Mouse (Mus musculus): Measurements from ENCODE around the gene Kbtbd3. TPM values are rescaled to one million over a fixed set of nuclear protein-coding genes. Genes with fewer than 3 reads are reported as not detected.

Gene Kbtbd3
- 9.3 and 11.4 TPM in 2 replicates for total RNA-seq (2014; rRNA removed)
- polyA plus RNA-seq (2015; fragmentation: Nextera tagmentation; extraction: Ambion mirVana), result 10.5 and 11.2 TPM in 2 replicates

GRCm38 (mm10) chr9:4309351-4310085, at the start of gene Kbtbd3, which contains the start of gene Aasdhppt:
Kbtbd3 (plus strand) TSS chr9:4309833.
Aasdhppt (minus strand) TSS chr9:4309471.
- peak within 1 kb of the TSS; percentile 62 for H3K4me2 ChIP-seq (ENCODE audit: low read depth, low read length)
- ATAC-seq, result peak; percentile 98
- no peaks in the 10 kb centered on the region for H3K9me3 ChIP-seq (ENCODE audit: low read length)
- H3K9ac ChIP-seq (replicated peaks; ENCODE audit: low read length), result peak within 1 kb of the TSS; percentile 89
- H3K4me1 ChIP-seq (ENCODE audit: insufficient read depth, low read length), result peaks cover 14% of the 10 kb centered on the region
- TF ChIP-seq CTCF (IDR thresholded peaks at IDR 0.05; ENCODE audit: low read depth), result no peak
- under 1% methylated on average over 53 of the region's 53 CpGs for WGBS
- DNase-seq (ENCODE audit: low spot score), result peak; percentile 100
- no peaks in the 10 kb centered on the region for H3K36me3 ChIP-seq (ENCODE audit: insufficient read depth, low read length)
- peak within 1 kb of the TSS; percentile 97 for H3K27ac ChIP-seq
- peak within 1 kb of the TSS; percentile 85 for H3K4me3 ChIP-seq (ENCODE audit: low read length)
- no peaks in the 10 kb centered on the region for H3K27me3 ChIP-seq (ENCODE audit: insufficient read depth, low read length)

DNA sequence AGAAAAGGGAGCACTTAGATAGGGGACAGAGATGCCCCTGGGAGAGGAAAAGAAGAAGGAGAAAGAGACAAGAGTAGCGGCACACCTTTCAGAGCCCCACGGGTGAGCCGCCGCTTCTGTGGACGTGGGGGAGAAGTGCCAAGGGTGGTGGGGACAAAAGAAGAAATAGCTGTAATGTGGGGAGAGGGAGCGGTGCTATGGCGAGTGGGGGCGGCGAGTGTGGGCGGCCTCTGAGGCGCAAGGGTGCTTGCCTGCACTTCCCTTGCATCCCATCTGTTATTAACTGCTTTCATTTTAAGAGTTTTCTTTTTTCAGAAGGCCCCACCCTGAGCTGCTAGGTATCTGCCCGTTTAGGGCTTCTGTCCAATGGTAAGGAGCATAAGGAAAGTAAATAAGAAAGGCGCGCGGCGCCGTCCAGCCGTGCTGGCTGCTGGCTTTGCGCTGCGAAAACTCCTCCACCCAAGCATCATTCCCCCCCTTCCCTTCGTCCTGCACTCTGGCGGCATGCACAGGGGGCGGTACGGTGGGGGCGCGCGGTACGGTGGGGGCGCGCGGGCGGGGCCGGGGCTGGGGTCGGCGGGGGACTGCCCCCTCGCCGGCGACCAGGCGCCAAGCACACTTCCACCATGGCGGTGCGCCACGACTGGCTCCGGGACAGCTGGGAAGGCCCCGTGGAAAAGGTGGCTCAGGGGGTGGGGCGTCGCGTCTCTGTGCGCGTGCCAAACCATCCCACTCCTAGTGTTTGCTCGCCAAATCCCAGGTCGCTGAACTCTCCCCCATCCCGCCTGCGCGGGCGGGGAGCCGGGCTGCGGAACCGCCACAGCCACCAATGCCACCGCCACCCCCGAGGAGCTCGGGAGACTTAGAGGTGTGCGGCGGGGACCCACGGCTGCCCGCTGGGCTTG, 49.5 kb upstream of the Kbtbd3 start:
- DNase-seq (ENCODE audit: low spot score), result peak; percentile 35

DNA sequence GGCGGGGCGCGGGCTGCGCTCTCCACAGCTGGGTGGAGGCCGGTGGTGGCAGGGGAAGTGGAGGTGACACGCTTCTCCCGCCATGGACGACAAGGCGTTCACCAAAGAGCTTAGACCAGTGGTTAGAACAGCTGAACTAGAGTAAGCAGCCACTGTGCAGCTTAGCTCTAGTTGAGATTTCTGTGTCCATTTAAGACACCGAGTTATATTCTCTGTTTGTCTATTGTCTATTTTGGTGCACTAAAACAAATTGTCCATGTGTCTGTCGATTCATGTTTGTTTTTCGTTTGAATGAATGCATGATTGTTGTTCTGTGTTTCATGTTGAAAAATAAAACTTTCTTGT, 48.9 kb upstream of the Kbtbd3 start:
- Histone ChIP-seq H3K4me3 (ENCODE audit: low read length) (peak overlapping the region; percentile 22), H3K27me3 (ENCODE audit: insufficient read depth, low read length) (no peaks in the 10 kb centered on the region), H3K4me1 (ENCODE audit: insufficient read depth, low read length) (no peaks in the 10 kb centered on the region), H3K9me3 (ENCODE audit: low read length) (peaks cover 7% of the 10 kb centered on the region; the same call in 1 of the 2 replicates), H3K9ac (replicated peaks; ENCODE audit: low read length) (no peak overlapping the region), H3K36me3 (ENCODE audit: insufficient read depth, low read length) (no peaks in the 10 kb centered on the region), H3K4me2 (ENCODE audit: low read depth, low read length) (peak overlapping the region; percentile 6; the same call in 1 of the 2 replicates), H3K27ac (no peak overlapping the region)
- WGBS, result 70% methylated on average over 12 of the region's 12 CpGs
- ATAC-seq (peak; percentile 27; the same call in 1 of the 2 replicates), DNase-seq (ENCODE audit: low spot score) (no peak)
- TF ChIP-seq CTCF (IDR thresholded peaks at IDR 0.05; ENCODE audit: low read depth), result no peak

More for the DNA sequence above, 49.5 kb upstream of the Kbtbd3 start:
- 62% methylated on average over 65 of the region's 65 CpGs for WGBS
- peak; percentile 59 for ATAC-seq
- Histone ChIP-seq H3K36me3 (ENCODE audit: insufficient read depth, low read length) (no peaks in the 10 kb centered on the region), H3K27me3 (ENCODE audit: insufficient read depth, low read length) (no peaks in the 10 kb centered on the region), H3K4me1 (ENCODE audit: insufficient read depth, low read length) (no peaks in the 10 kb centered on the region), H3K9ac (replicated peaks; ENCODE audit: low read length) (no peak overlapping the region), H3K4me2 (ENCODE audit: low read depth, low read length) (peak overlapping the region; percentile 6; the same call in 1 of the 2 replicates), H3K9me3 (ENCODE audit: low read length) (peaks cover 7% of the 10 kb centered on the region; the same call in 1 of the 2 replicates), H3K27ac (no peak overlapping the region), H3K4me3 (ENCODE audit: low read length) (peak overlapping the region; percentile 22)
- TF ChIP-seq CTCF (IDR thresholded peaks at IDR 0.05; ENCODE audit: low read depth), result no peak

DNA sequence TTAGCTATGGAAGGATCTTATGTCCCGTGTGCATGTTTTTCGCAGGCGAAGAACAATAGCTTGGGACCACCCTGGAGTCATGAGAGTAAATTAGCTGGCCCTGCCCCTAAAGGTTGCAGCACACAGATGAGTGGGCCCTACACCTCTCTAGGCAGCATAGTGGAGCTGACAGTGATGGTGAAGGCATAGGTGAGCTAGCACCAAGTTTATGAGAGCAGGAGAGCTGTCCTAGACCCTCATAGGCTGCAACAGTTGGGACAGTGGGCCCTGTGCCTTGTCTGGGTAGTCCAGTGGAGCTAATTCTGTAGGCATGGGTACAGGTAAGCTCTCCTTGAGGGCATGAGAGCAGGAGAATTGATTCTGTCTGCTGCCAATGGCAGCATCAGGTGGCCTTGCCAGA, 42.8 kb upstream of the Kbtbd3 start:
- DNase-seq (ENCODE audit: low spot score), result no peak
- Histone ChIP-seq H3K4me1 (ENCODE audit: insufficient read depth, low read length) (no peaks in the 10 kb centered on the region), H3K36me3 (ENCODE audit: insufficient read depth, low read length) (no peaks in the 10 kb centered on the region), H3K27ac (no peak overlapping the region), H3K4me3 (ENCODE audit: low read length) (no peak overlapping the region), H3K9me3 (ENCODE audit: low read length) (no peaks in the 10 kb centered on the region), H3K9ac (replicated peaks; ENCODE audit: low read length) (no peak overlapping the region), H3K4me2 (ENCODE audit: low read depth, low read length) (no peak overlapping the region), H3K27me3 (ENCODE audit: insufficient read depth, low read length) (no peaks in the 10 kb centered on the region)
- 97% methylated on average over 3 of the region's 3 CpGs for WGBS
- TF ChIP-seq CTCF (IDR thresholded peaks at IDR 0.05; ENCODE audit: low read depth), result no peak
- no peak for ATAC-seq

DNA sequence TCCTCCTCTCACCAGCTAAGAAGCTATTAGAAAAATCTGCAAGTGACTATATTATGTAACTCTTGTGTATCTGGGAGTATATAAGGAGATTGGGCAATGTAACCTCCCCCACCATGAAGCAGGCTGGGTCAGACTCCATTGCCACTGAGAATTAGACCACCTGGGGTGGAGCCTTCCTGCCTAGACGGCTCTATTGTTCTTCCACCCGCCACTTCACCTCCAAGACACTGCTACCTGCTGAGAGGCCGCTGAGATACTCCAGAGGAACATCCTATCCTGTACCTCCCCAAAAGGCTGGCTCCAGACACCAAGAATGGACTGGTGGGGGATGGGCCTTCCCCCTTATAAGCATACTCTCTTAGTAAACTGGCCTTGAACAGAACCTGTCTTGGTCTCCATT, 25.8 kb upstream of the Kbtbd3 start:
- no peak for TF ChIP-seq CTCF (IDR thresholded peaks at IDR 0.05; ENCODE audit: low read depth)
- Histone ChIP-seq H3K4me1 (ENCODE audit: insufficient read depth, low read length) (no peaks in the 10 kb centered on the region), H3K9me3 (ENCODE audit: low read length) (no peaks in the 10 kb centered on the region), H3K27ac (no peak overlapping the region), H3K4me3 (ENCODE audit: low read length) (no peak overlapping the region), H3K9ac (replicated peaks; ENCODE audit: low read length) (no peak overlapping the region), H3K36me3 (ENCODE audit: insufficient read depth, low read length) (no peaks in the 10 kb centered on the region), H3K27me3 (ENCODE audit: insufficient read depth, low read length) (no peaks in the 10 kb centered on the region), H3K4me2 (ENCODE audit: low read depth, low read length) (no peak overlapping the region)
- DNase-seq (ENCODE audit: low spot score), result no peak
- 6% methylated on average over 3 of the region's 3 CpGs for WGBS
- ATAC-seq, result no peak

GRCm38 (mm10) chr9:4300466-4300865, 9.2 kb upstream of the Kbtbd3 start:
- no peak for TF ChIP-seq CTCF (IDR thresholded peaks at IDR 0.05; ENCODE audit: low read depth)
- Histone ChIP-seq H3K9me3 (ENCODE audit: low read length) (no peaks in the 10 kb centered on the region), H3K4me2 (ENCODE audit: low read depth, low read length) (no peak overlapping the region), H3K27ac (no peak overlapping the region), H3K4me1 (ENCODE audit: insufficient read depth, low read length) (no peaks in the 10 kb centered on the region), H3K4me3 (ENCODE audit: low read length) (no peak overlapping the region), H3K36me3 (ENCODE audit: insufficient read depth, low read length) (no peaks in the 10 kb centered on the region), H3K27me3 (ENCODE audit: insufficient read depth, low read length) (no peaks in the 10 kb centered on the region), H3K9ac (replicated peaks; ENCODE audit: low read length) (no peak overlapping the region)
- DNase-seq (ENCODE audit: low spot score) (no peak), ATAC-seq (no peak)
- 96% methylated on average over 2 of the region's 2 CpGs for WGBS
